Mouse (Mus musculus) retina, postnatal 1 day (tissue): ENCODE measurements around the gene Dao.

Source experiments
- DNase-seq: peaks from one replicate; pipeline ENCODE4 v3.0.0-alpha.2; 2012

Gene Dao

GRCm38 (mm10) chr5:113984025-113984740 is 19.3 kb upstream of the Dao start:
- DNase-seq, result no peak

DNA sequence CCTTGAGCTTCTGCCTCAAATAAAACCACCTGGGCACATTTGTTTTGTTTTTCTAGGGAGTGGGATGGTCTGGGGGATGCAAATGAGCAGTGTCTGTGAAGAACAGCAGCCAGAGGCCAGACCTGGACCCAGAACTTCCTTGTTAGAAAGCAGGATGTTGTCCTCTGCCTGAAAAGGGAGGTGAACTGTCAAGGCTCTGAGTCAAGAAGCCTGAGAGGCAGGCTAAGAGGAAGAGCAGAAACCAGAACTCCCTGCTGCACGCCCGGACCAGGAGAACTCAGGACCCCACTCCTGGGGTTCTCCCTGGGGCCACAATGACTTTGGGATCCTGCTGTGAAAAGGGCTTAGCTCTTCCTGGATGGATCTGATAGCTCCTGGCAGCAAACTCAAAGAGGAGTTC is 17.8 kb upstream of the Dao start:
- no peak for DNase-seq

- DNase-seq, result peak; percentile 85
Observed at GRCm38 (mm10) chr5:113986182-113986961, 17.1 kb upstream of the Dao start.

- no peak for DNase-seq
Observed at GRCm38 (mm10) chr5:113989437-113990024, 14.0 kb upstream of the Dao start.

GRCm38 (mm10) chr5:113990593-113990992 is 12.9 kb upstream of the Dao start:
- DNase-seq, result no peak

DNA sequence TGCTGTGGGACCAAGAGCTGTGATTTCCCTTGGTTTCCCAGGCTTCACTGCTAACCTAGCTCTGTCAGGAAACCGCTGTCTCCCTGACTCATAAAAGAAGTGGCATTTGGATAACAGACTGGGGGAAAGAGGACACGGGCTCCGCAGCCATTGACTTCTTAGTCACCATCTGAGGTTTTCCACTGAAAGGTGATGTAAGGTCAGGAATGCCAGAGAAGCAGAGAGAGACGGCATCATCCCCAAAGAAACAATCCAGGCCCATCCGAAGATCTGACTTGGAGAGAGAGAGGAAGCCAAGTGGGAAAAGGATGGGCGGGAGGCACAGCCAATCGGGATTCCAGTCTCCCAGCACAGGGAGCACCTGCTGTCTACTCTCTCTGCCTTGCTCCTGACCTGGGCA is 12.4 kb upstream of the Dao start:
- DNase-seq, result no peak

GRCm38 (mm10) chr5:113992339-113992831 is 11.1 kb upstream of the Dao start:
- DNase-seq, result no peak

GRCm38 (mm10) chr5:113993031-113993486 is 10.4 kb upstream of the Dao start:
- peak; percentile 89 for DNase-seq

- DNase-seq, result peak; percentile 93
Observed at GRCm38 (mm10) chr5:113993487-113994465, 9.7 kb upstream of the Dao start, which contains the start of gene Ssh1. Ssh1 (minus strand) TSS chr5:113993894.

DNA sequence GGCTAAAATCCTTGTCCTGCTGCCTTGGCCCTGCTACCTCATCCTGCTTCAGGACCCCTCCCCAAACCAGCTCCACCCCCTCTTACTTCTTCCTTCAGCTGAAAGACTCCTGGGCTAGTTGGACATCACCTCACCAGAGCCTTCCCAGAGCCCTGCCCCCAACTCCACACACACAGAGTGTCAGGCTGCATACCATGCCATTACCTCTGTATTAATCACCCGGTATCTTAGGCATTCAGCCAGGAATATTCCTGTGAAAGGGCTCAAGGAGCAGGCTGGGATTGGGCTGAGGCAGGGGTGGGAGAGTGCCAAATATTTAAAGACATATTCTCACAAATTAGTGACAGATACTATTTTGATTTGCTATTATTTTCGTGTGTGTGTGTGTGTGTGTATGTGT is 7.0 kb upstream of the Dao start:
- no peak for DNase-seq

- DNase-seq, result no peak
Observed at GRCm38 (mm10) chr5:113999382-113999781, 4.1 kb upstream of the Dao start.

GRCm38 (mm10) chr5:114004573-114004972 is 1.1 kb downstream of the Dao start:
- no peak for DNase-seq

- DNase-seq, result no peak
Observed at GRCm38 (mm10) chr5:114005100-114005499, 1.6 kb downstream of the Dao start.

DNA sequence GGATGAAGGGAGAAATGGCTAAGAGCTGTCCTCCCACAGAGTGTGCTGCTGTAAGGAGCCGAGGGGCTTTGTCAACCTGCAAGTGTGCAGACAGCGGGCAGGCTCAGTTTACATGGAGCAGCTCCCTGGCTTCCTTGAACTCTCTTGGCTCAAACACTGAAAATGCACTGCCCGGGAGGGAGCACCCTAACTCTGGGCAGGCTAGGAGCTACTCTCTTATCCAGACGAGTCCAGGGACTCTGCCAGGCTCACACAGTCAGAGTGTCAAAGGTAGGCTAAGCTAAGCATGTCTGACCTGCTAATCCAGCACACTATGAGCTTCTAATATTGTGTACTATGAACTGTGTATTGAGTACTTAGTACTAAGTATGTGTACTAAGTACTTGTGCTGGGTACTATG is 3.5 kb downstream of the Dao start:
- DNase-seq, result no peak

DNA sequence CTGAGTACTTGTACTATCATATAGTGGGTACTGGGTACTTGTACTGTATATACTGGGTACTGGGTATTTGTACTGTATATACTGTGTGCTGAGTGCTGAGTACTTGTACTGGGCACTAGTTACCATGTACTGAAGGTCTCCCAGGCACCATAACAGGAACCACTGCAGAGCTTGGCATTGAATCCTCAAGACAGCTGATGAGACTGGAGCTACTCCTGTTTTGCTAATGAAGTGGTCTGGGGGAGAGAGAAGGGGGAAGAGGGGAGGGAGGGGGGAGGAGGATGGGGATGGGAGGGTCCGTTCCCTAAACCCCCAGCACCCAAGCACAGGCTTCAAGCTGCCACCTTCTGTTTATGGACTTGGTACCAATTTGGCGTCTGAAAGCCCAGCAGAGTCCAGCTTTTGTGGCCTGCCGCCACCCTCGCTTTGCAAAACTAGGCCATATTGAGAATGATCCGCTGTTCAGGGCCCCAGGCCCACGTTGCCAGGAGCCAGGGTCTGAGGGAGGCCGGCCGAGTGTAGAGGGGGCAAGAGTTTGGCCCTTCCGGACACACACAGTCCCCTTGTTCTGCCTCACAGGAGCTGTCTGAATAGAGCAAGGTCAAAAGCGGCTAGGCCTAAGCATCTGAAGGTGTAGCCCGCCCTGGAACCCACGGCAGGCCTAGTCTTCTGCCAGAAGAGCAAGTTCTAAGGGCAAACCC is 4.4 kb downstream of the Dao start:
- DNase-seq, result peak; percentile 60

DNA sequence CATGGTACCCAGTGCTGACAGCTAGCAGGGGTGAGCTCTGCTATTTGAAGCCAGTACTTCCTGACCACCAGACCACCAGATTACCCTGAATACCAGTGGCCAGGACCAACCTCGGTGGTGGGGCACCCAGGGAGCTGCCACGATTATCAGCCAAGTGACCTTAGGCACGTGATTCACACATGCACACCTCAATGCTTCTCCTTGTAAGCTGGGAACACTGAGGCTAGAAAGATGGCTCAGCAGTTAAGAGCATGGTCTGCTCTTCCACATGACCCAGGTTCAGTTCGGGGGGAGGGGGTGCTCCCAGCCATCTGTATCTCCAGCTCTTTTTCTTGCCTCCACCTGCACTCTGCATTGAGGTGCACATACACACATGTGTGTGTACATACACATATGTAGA is 5.5 kb downstream of the Dao start:
- no peak for DNase-seq

GRCm38 (mm10) chr5:114015121-114015520 is 11.6 kb downstream of the Dao start:
- DNase-seq, result no peak

- DNase-seq, result no peak
Observed at GRCm38 (mm10) chr5:114024390-114024789, 20.9 kb downstream of the Dao start.

DNA sequence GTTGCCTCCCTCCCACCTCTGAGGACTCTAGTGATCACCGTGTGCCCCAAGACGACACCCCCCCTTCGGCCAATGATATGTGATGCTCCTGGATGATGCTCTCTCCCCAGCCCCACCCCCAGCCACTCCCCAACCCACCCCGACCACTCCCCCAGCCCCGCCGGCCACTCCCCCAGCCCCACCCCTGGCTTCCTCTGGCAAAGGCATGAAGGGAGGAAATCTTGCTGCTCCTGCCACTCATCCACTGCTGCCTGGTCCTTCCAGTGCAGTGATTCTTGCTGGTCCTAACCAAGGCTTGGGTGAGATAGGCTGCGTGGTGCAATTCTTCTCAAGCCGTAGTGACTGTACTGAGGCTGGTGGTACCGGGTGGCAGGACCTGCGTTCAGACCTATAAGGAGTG is 21.4 kb downstream of the Dao start:
- DNase-seq, result peak; percentile 32

- DNase-seq, result no peak
Observed at GRCm38 (mm10) chr5:114027217-114027944, 23.9 kb downstream of the Dao start.

- DNase-seq, result no peak
Observed at GRCm38 (mm10) chr5:114028111-114028510, 24.6 kb downstream of the Dao start.
